Mouse (Mus musculus): ENCODE results near the gene Socs1.

GRCm38 (mm10) chr16:10814864-10815263 is 29.5 kb upstream of the Socs1 start:
- TF ChIP-seq CTCF (IDR thresholded peaks at IDR 0.05) = no peak
- no peak for TF ChIP-seq POLR2A (IDR thresholded peaks at IDR 0.05; ENCODE audit: insufficient read depth, low read depth, low read length)
- TF ChIP-seq EP300 (IDR thresholded peaks at IDR 0.05; ENCODE audit: insufficient read depth, low read depth, low read length) = no peak
